In genomic region chr4:55978539-55978938, GRCm38 (mm10) we compare ENCODE assay signal across 35 mouse cellular contexts.
"Had no signal": no experiment of that assay in that cellular context is flagged by ENCODE, and none has a peak within 500 bp of the region (broad histone marks: within the 10 kb centered on the region; RNA-seq: fewer than 3 reads in every experiment).

No protein-coding gene starts in this region.

- H3K9ac ChIP-seq: heart, embryonic 12.5 days; heart, embryonic 13.5 days; heart, embryonic 15.5 days; hindbrain, embryonic 12.5 days; hindbrain, embryonic 13.5 days; hindbrain, embryonic 14.5 days; hindbrain, embryonic 15.5 days; intestine, embryonic 15.5 days; kidney, embryonic 15.5 days had no signal

- H3K4me3 ChIP-seq: heart, embryonic 10.5 days; heart, embryonic 12.5 days; heart, embryonic 13.5 days; heart, embryonic 15.5 days; hindbrain, embryonic 10.5 days; hindbrain, embryonic 12.5 days; hindbrain, embryonic 13.5 days; hindbrain, embryonic 15.5 days; intestine, embryonic 15.5 days; kidney, embryonic 15.5 days; layer of hippocampus, adult 2 months had no signal

- H3K9me3 ChIP-seq: heart, embryonic 10.5 days; heart, embryonic 12.5 days; heart, embryonic 13.5 days; heart, embryonic 15.5 days; hindbrain, embryonic 10.5 days; hindbrain, embryonic 12.5 days; hindbrain, embryonic 13.5 days; hindbrain, embryonic 15.5 days; intestine, embryonic 15.5 days; kidney, embryonic 15.5 days had no signal

- ATAC-seq: hindbrain, embryonic 16.5 days; hindbrain, postnatal 0 days; inflammation-experienced regulatory T-cells, adult 6 months; intestine, embryonic 15.5 days; intestine, embryonic 16.5 days; intestine, postnatal 0 days had no signal

- H3K4me2 ChIP-seq: heart, embryonic 11.5 days; heart, embryonic 12.5 days; heart, embryonic 13.5 days; heart, embryonic 15.5 days; hindbrain, embryonic 12.5 days; hindbrain, embryonic 13.5 days; hindbrain, embryonic 14.5 days; hindbrain, embryonic 15.5 days; intestine, embryonic 15.5 days; kidney, embryonic 15.5 days had no signal

- DNase-seq: heart, postnatal 10 days; heart, postnatal 14 days; heart, postnatal 36 days; heart, postnatal 4 days; kidney, adult 11 months; kidney, adult 18-20 months; kidney, adult 2 months; kidney, adult 8-10 months; kidney, adult 9 months; kidney, postnatal 10 days; kidney, postnatal 14 days; kidney, postnatal 25 days; kidney, postnatal 36 days; kidney, postnatal 4 days; layer of hippocampus, adult 9-11 months; layer of hippocampus, postnatal 36 days had no signal

- H3K27me3 ChIP-seq: heart, embryonic 12.5 days; heart, embryonic 13.5 days; heart, embryonic 15.5 days; hindbrain, embryonic 12.5 days; hindbrain, embryonic 13.5 days; hindbrain, embryonic 15.5 days; intestine, embryonic 15.5 days; kidney, embryonic 15.5 days had no signal

- H3K27ac ChIP-seq: heart, embryonic 10.5 days; heart, embryonic 13.5 days; heart, embryonic 15.5 days; hindbrain, embryonic 10.5 days; hindbrain, embryonic 12.5 days; hindbrain, embryonic 13.5 days; hindbrain, embryonic 14.5 days; hindbrain, embryonic 15.5 days; hindbrain, postnatal 0 days; intestine, embryonic 15.5 days; kidney, embryonic 15.5 days; kidney, postnatal 0 days; layer of hippocampus, adult 2 months had no signal

- H3K36me3 ChIP-seq: heart, embryonic 10.5 days; heart, embryonic 12.5 days; heart, embryonic 13.5 days; heart, embryonic 15.5 days; hindbrain, embryonic 10.5 days; hindbrain, embryonic 12.5 days; hindbrain, embryonic 13.5 days; hindbrain, embryonic 15.5 days; intestine, embryonic 15.5 days; kidney, embryonic 15.5 days had no signal

- H3K4me1 ChIP-seq: heart, embryonic 10.5 days; heart, embryonic 12.5 days; heart, embryonic 15.5 days; hindbrain, embryonic 10.5 days; hindbrain, embryonic 12.5 days; hindbrain, embryonic 13.5 days; hindbrain, embryonic 15.5 days; intestine, embryonic 15.5 days; kidney, embryonic 15.5 days had no signal
